Comparison of ENCODE assay signal across 8 mouse cellular contexts in genomic region chr5:35043110-35043451, GRCm38 (mm10). TPM values are rescaled to one million over a fixed set of nuclear protein-coding genes. Genes with fewer than 3 reads are reported as not detected.
DNase-seq lines count a peak whose midpoint lies in the region; ATAC-seq and TF ChIP-seq lines count a peak whose summit lies in the region.

No protein-coding gene starts in this region.

- H3K4me2 ChIP-seq in hindbrain, embryonic 12.5 days (replicated peaks) = no peak overlapping the region
- H3K4me2 ChIP-seq in lung, embryonic 14.5 days = no peak overlapping the region

- H3K9me3 ChIP-seq in hindbrain, embryonic 12.5 days (replicated peaks) = no peaks in the 10 kb centered on the region
- no peaks in the 10 kb centered on the region for H3K9me3 ChIP-seq in lung, embryonic 14.5 days (ENCODE audit: low read depth, low read length)

- ATAC-seq in frontal cortex, adult (ENCODE audit: low TSS enrichment) = peak; percentile 86
- peak; percentile 79 for ATAC-seq in hindbrain, embryonic 12.5 days (ENCODE audit: low FRiP score)
- peak; percentile 83 for ATAC-seq in lung, embryonic 14.5 days (ENCODE audit: insufficient read depth)

- H3K4me1 ChIP-seq in hindbrain, embryonic 12.5 days = no peaks in the 10 kb centered on the region
- no peaks in the 10 kb centered on the region for H3K4me1 ChIP-seq in lung, embryonic 14.5 days (ENCODE audit: insufficient read depth)

- no peak overlapping the region for H3K4me3 ChIP-seq in hindbrain, embryonic 12.5 days
- no peak overlapping the region for H3K4me3 ChIP-seq in lung, embryonic 14.5 days (ENCODE audit: low read depth, low read length)

- WGBS in hindbrain, embryonic 12.5 days = 27% methylated on average over 1 of the region's 1 CpGs
- 14% methylated on average over 1 of the region's 1 CpGs for WGBS in lung, embryonic 14.5 days

- no peak overlapping the region for H3K9ac ChIP-seq in hindbrain, embryonic 12.5 days
- no peak overlapping the region for H3K9ac ChIP-seq in lung, embryonic 14.5 days

- peak; percentile 94 for TF ChIP-seq CTCF in lung, embryonic 14.5 days (IDR thresholded peaks at IDR 0.05; ENCODE audit: low read depth)

- H3K36me3 ChIP-seq in hindbrain, embryonic 12.5 days = no peaks in the 10 kb centered on the region
- no peaks in the 10 kb centered on the region for H3K36me3 ChIP-seq in lung, embryonic 14.5 days (ENCODE audit: insufficient read depth)

- peak; percentile 73 for DNase-seq in R1 (ENCODE audit: low read depth, low spot score)
- DNase-seq in cerebellum, adult 9-10 months = peak; percentile 87
- peak; percentile 82 for DNase-seq in layer of hippocampus, adult 9-10 months (ENCODE audit: low spot score)
- peak; percentile 93 for DNase-seq in lung, embryonic 14.5 days
- peak; percentile 72 for DNase-seq in ovary, postnatal 14 days (ENCODE audit: low spot score)
- peak; percentile 63 to 87 for DNase-seq in thymus, postnatal 10 days (ENCODE audit: low spot score in 2 of 2)

- no peaks in the 10 kb centered on the region for H3K27me3 ChIP-seq in hindbrain, embryonic 12.5 days
- H3K27me3 ChIP-seq in lung, embryonic 14.5 days (ENCODE audit: insufficient read depth, low read length) = no peaks in the 10 kb centered on the region

- no peak overlapping the region for H3K27ac ChIP-seq in hindbrain, embryonic 12.5 days
- H3K27ac ChIP-seq in lung, embryonic 14.5 days (ENCODE audit: low read depth) = no peak overlapping the region

RNA-seq across cellular contexts. Expression of gene Hgfac, which starts 1.8 kb away (rescaled TPM):
- 0.43 and 0.68 TPM in 2 replicates for polyA plus RNA-seq in hindbrain, embryonic 12.5 days (2016; fragmentation: Nextera tagmentation; extraction: Ambion mirVana)
- polyA plus RNA-seq in lung, embryonic 14.5 days (2014; fragmentation: Nextera tagmentation; extraction: Ambion mirVana) = 0.37 TPM in 1 of 2 replicates, not detected in the other

RNA-seq across cellular contexts. Expression of gene Dok7, which starts 13.5 kb away (rescaled TPM):
- 1.5 and 1.7 TPM in 2 replicates for polyA plus RNA-seq in hindbrain, embryonic 12.5 days (2016; fragmentation: Nextera tagmentation; extraction: Ambion mirVana)
- polyA plus RNA-seq in lung, embryonic 14.5 days (2014; fragmentation: Nextera tagmentation; extraction: Ambion mirVana) = 0.83 and 1.4 TPM in 2 replicates
